18 mouse cellular contexts compared by ENCODE assay signal in genomic region chr11:107405606-107406333, GRCm38 (mm10).
"Had no signal": no experiment of that assay in that cellular context is flagged by ENCODE, and none has a peak within 500 bp of the region (broad histone marks: within the 10 kb centered on the region; RNA-seq: fewer than 3 reads in every experiment).

No protein-coding gene starts in this region.

- H3K4me2 ChIP-seq: lung, embryonic 14.5 days; midbrain, embryonic 12.5 days; neural tube, embryonic 13.5 days; neural tube, embryonic 15.5 days had no signal

- H3K27ac ChIP-seq: midbrain, embryonic 10.5 days; midbrain, embryonic 12.5 days; neural tube, embryonic 13.5 days; neural tube, embryonic 15.5 days had no signal

- DNase-seq: lung, embryonic 14.5 days; lung, postnatal 10 days; lung, postnatal 4 days; midbrain, embryonic 14.5 days; retina, postnatal 1 day; right cerebral cortex, adult 18-20 months; right cerebral cortex, postnatal 25 days; right cerebral cortex, postnatal 4 days; spleen, adult 18-20 months; thymus, adult 18-20 months; thymus, postnatal 14 days; thymus, postnatal 36 days had no signal

- H3K4me3 ChIP-seq: midbrain, embryonic 10.5 days; midbrain, embryonic 12.5 days; myocyte; neural tube, embryonic 13.5 days; neural tube, embryonic 15.5 days had no signal

- H3K27me3 ChIP-seq: midbrain, embryonic 12.5 days; neural tube, embryonic 13.5 days; neural tube, embryonic 15.5 days had no signal

- ATAC-seq: midbrain, embryonic 16.5 days had no signal

- H3K9ac ChIP-seq: lung, embryonic 14.5 days; midbrain, embryonic 12.5 days; neural tube, embryonic 13.5 days; neural tube, embryonic 15.5 days had no signal

- H3K9me3 ChIP-seq: midbrain, embryonic 10.5 days; neural tube, embryonic 13.5 days; neural tube, embryonic 15.5 days had no signal

- H3K36me3 ChIP-seq: midbrain, embryonic 10.5 days; midbrain, embryonic 12.5 days; neural tube, embryonic 13.5 days; neural tube, embryonic 15.5 days had no signal
